Mouse (Mus musculus) retina, adult 2 months (tissue): Measurements from ENCODE around the gene Crybg3.

Experiments
- DNase-seq: peaks from one replicate; pipeline ENCODE4 v3.0.0-alpha.2; 2012; ENCODE audit warnings: low read depth, low spot score

The Crybg3 gene

GRCm38 (mm10) chr16:59534349-59534748 lies 66.4 kb downstream of the Crybg3 start:
- no peak for DNase-seq

GRCm38 (mm10) chr16:59532561-59532960 lies 68.2 kb downstream of the Crybg3 start:
- DNase-seq: no peak

DNA sequence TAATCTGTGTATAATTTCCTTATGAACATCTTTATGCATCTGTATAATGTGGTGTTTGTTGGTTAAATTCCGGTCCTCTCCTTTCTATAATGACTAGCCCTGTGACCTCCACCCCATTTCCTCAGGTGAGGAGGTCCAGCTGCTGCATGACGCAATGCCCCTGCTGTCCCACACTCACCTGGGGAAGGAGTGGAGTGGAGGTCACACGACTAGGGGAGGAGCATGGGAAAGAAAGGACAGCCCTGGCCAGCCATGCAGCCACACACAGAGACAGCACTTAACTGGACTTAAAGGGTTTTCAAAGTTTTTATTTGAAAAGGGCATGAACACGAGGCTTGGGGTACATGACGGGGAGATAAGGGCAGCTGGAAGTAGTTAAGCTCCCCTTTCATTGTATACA lies 69.5 kb downstream of the Crybg3 start:
- no peak for DNase-seq

GRCm38 (mm10) chr16:59529570-59529969 lies 71.2 kb downstream of the Crybg3 start:
- DNase-seq: no peak

- DNase-seq: no peak
Observed at GRCm38 (mm10) chr16:59526939-59527338, 73.8 kb downstream of the Crybg3 start.

GRCm38 (mm10) chr16:59521752-59522423 lies 78.9 kb downstream of the Crybg3 start:
- no peak for DNase-seq

- DNase-seq: peak; percentile 47
Observed at GRCm38 (mm10) chr16:59517447-59518219, 83.1 kb downstream of the Crybg3 start.

DNA sequence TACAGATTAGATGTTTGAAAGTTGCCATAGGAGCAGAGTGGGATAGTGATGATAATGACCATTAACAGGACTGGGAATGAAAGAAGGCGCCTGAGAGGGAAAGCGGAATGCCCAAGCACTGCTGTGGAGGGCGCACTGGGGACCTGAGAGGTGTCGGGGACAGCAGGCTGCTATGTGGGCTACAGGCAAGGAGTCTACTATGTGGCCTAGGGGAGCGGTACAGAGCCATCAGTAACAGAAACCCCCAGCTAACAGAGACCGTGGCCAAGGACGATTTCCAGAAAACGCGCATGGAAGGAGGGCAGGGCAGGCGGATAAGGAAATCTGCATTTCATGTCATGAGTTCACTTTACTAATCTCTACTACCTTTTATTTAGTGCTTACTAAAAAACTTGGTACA lies 83.8 kb downstream of the Crybg3 start:
- DNase-seq: no peak

DNA sequence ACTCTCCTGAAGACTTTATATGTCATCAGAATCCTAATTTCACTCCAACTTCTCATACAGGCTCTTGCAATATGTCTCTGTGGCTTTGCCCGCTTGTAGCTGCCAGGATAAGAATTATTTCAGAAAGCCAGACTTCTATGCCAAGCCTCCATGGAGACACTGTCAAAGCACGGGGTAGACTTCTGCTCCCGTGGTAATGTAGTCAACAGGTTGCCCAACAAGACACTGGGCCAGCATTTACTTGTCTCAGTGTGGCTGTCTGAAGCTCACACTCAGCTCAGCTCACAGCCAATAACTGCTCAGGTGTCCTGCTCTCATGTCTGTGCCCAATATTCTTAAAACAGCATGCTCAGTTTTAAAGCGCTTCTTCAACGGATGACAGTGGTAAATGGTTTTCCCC lies 85.6 kb downstream of the Crybg3 start:
- DNase-seq: no peak

GRCm38 (mm10) chr16:59509830-59510229 lies 90.9 kb downstream of the Crybg3 start:
- no peak for DNase-seq

- DNase-seq: no peak
Observed at GRCm38 (mm10) chr16:59499180-59499579, 101.6 kb downstream of the Crybg3 start.

DNA sequence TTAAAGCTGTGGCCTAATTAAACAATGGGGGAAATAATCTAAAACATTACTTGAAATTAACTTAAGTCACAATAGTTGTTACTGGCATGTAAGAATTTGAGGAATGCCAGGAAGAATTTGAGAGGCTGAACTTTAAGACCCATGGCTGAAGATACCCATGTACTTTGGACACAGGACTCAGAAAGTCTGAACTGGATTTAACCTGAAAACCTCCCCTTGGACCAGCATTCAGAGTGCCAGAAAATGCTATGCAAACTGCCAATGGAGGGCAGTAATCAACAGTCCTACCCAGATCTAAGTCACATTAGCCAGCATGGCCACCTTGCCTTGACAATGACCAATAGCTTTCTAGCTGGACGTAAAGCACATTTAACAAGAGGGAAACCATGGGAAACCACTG lies 102.8 kb downstream of the Crybg3 start:
- DNase-seq: no peak

- no peak for DNase-seq
Observed at GRCm38 (mm10) chr16:59493199-59493598, 107.6 kb downstream of the Crybg3 start.

GRCm38 (mm10) chr16:59487975-59488548 lies 112.7 kb downstream of the Crybg3 start:
- DNase-seq: no peak

DNA sequence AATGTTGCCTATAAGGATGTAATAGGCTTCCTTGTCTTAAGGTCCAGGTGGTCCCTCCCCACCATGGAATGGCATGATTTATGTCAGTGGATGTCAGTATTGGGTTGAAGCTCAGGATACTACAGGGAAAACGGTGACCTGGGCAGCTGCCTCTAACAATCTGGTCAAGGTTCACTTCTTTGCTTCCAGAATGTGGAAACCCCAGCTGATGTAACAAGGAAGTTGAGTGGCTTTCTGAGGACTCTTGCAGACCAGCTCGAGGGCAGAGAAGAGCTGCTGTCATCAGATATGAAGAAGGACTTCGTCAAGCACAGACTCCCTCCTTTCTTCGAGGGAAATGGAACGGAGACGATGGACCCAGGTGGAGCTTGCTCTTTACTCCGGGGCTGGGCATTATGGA lies 113.5 kb downstream of the Crybg3 start:
- DNase-seq: no peak

DNA sequence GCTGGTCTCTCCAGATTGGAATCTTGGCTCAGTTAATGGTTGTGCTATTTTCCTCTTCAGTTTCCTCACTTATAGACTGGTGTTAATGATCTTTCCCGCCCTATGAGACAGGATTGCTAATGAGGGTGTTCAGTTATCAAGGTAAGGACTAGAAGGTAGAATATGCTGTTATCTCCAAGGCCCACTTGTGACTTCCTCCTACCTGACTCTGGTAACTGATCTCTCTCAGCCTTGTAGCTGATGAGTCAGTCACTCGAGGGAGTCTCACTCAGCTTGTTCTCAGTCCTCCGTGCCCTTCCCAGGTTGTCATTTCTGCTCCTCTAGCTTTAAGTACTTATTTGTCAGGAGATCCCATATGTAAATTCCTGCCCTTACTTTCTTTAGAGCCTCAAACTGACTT lies 122.8 kb downstream of the Crybg3 start:
- DNase-seq: no peak

DNA sequence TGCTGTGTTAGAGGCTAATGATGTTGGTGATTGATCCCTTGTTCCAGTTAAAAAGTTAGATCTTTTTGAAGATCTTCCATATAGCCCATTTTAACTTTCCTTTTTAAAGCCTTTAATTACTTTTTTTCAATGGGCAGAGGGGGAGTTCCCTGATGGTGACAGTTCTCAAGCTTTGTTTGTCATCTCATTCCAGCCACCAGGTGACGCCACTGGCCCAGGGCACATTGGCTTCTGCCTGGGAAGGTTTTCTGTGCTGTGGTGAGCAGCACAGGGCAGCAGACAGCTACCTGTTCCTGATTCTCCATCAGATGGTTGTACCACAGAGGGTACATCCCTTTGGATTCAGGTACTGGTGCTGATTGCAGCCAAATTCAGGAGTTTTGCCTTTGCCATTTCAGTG lies 126.0 kb downstream of the Crybg3 start:
- no peak for DNase-seq

DNA sequence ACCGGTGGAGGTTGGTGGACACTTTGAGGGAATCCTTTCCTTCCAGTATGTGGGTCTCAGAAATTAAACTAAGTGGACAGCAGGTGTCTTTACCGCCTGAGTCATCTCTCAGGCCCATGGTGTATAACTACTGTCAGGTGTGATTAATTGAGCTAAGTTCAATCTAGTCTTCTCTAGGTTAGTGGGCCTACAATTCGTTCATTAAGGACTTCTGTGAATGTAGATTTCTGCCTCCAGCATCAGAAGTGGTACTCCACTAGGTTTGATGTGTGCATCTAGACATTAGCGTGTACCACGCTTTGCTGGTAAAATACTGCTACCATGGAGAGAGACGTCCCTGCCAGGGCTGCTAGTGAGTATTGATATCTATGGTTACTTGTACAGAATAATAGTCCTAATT lies 128.2 kb downstream of the Crybg3 start:
- no peak for DNase-seq

DNA sequence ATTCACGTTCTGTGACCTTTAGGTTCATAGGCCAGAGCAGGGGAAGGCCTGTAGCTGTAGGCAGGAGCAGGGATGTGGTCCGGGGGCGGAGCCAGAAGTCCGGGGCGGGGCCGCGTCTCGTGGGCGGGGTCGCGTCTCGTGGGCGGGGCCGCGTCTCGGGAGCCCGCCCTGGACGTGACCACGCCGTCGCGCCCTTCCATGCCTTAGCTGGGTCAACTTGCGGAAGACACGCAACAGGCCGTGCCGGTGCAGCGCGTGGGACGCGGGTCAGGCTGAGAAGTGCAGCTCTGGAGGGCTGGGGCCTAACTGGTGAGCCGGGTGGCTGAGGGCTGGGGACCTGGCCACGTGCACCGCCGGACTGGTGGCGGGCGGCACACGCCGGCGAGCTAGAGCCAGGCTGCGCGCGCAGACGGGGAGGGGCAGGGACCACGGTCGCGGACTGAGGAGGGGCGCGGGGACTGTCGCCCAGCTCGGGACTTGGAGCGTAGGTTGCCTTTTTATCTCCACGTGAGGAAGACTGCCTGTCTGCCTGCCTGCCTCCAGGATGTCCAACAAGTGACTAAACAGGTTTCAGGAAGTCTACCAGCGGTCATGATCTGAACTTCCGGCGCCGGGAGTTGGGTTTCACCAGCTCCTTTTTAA lies 129.0 kb downstream of the Crybg3 start, which contains the start of gene Riox2:
Gene Riox2 (plus strand): TSS at position 139 of the 642 bp plus-strand sequence.
- peak; percentile 52 for DNase-seq

DNA sequence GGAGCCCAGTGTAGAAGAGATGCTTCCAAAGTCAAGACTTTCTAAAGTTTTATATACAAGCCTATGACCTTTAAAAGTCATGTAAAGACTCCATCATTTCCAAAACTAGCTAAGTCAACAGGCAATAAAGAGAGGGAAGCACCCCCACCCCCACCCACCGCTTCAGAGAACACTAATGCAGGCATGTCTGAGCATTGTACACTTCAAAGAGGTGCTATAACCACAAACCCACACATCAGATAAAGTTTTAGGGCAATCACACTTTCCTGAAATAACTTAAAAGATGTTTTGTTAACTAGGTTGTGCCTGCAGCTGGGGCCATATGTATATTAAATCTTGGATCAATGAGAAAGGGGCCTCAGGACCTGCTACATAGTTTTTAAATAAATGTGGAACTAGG lies 130.9 kb downstream of the Crybg3 start:
- DNase-seq: no peak

- peak; percentile 52 for DNase-seq
Observed at GRCm38 (mm10) chr16:59463973-59464372, 136.8 kb downstream of the Crybg3 start.

GRCm38 (mm10) chr16:59463567-59463966 lies 137.2 kb downstream of the Crybg3 start:
- no peak for DNase-seq
